Mouse (Mus musculus) left cerebral cortex, adult 18-20 months (tissue): Measurements from ENCODE around the gene Alkbh4. TPM values are rescaled to one million over a fixed set of nuclear protein-coding genes. Genes with fewer than 3 reads are reported as not detected.
"Not testable (repeated sequence)": the region's sequence is repeated elsewhere in the genome, so short reads cannot be mapped to it uniquely, and the experiment has no call there.

Source experiments
- DNase-seq, 2 experiments: peaks; one replicate each; pipeline ENCODE4 v3.0.0; 2021 to 2022; ENCODE audit warnings: low spot score in 2 of 2, mixed read lengths in 1 of 2
- long read RNA-seq, 2 experiments: library from polyadenylated mRNA; stranded (forward); transcript quantifications; one replicate each; pipeline ENCODE4 v2.0.0; 2021
- total RNA-seq, 2 experiments: library from RNA; stranded (reverse); gene quantifications; 2 replicates each; pipeline ENCODE4 v1.2.3; 2021

Gene Alkbh4
- 1 to 10 TPM; 9.0 to 9.5 TPM for total RNA-seq
- long read RNA-seq, experiment 1, transcript Alkbh4-201 (3 exons, 1,773 nt): major isoform, 7 of 8 reads
- long read RNA-seq, experiment 1, partial matches to known transcripts: 1 of 8 reads
- long read RNA-seq, experiment 1, other reads (novel, unspliced or antisense): 0 of 8 reads
- long read RNA-seq, experiment 2, transcript Alkbh4-201 (3 exons, 1,773 nt): major isoform, 8 of 11 reads
- long read RNA-seq, experiment 2, partial matches to known transcripts: 1 of 11 reads
- long read RNA-seq, experiment 2, other reads (novel, unspliced or antisense): 1 of 11 reads

- peak; percentile 96 to 97 for DNase-seq
Measured at GRCm38 (mm10) chr5:136135571-136136291, at the start of gene Alkbh4, which contains the start of gene Lrwd1. Gene Alkbh4 (plus strand): TSS chr5:136136146. Gene Lrwd1 (minus strand): TSS chr5:136136074.

- DNase-seq: no peak
Measured at GRCm38 (mm10) chr5:136086290-136086689, 49.7 kb upstream of the Alkbh4 start.

- DNase-seq: no peak
Measured at GRCm38 (mm10) chr5:136088821-136089575, 46.9 kb upstream of the Alkbh4 start.

- DNase-seq: no peak
Measured at GRCm38 (mm10) chr5:136091927-136092326, 44.0 kb upstream of the Alkbh4 start.

GRCm38 (mm10) chr5:136094249-136095010 lies 41.5 kb upstream of the Alkbh4 start:
- DNase-seq: peak; percentile 39 to 50

- DNase-seq: no peak
Measured at GRCm38 (mm10) chr5:136095089-136095488, 40.9 kb upstream of the Alkbh4 start.

GRCm38 (mm10) chr5:136098536-136098935 lies 37.4 kb upstream of the Alkbh4 start:
- no peak for DNase-seq

- DNase-seq: peak; percentile 71 to 80
Measured at GRCm38 (mm10) chr5:136102099-136102820, 33.7 kb upstream of the Alkbh4 start.

GRCm38 (mm10) chr5:136104511-136104910 lies 31.4 kb upstream of the Alkbh4 start:
- DNase-seq: no peak

GRCm38 (mm10) chr5:136108486-136108885 lies 27.5 kb upstream of the Alkbh4 start:
- no peak for DNase-seq

- no peak for DNase-seq
Measured at GRCm38 (mm10) chr5:136109042-136109441, 26.9 kb upstream of the Alkbh4 start.

GRCm38 (mm10) chr5:136113546-136113945 lies 22.4 kb upstream of the Alkbh4 start:
- not testable (repeated sequence) for DNase-seq

GRCm38 (mm10) chr5:136115891-136116783 lies 19.8 kb upstream of the Alkbh4 start, which contains the start of gene Polr2j:
Gene Polr2j (plus strand): TSS chr5:136116631.
- peak; percentile 99 for DNase-seq

- DNase-seq: no peak
Measured at GRCm38 (mm10) chr5:136116784-136117112, 19.2 kb upstream of the Alkbh4 start.

GRCm38 (mm10) chr5:136122165-136122564 lies 13.8 kb upstream of the Alkbh4 start:
- DNase-seq: no peak

- no peak for DNase-seq
Measured at GRCm38 (mm10) chr5:136136292-136136990, 495 bp downstream of the Alkbh4 start.

- DNase-seq: peak; percentile 31 to 34
Measured at GRCm38 (mm10) chr5:136137658-136138274, 1.8 kb downstream of the Alkbh4 start.

GRCm38 (mm10) chr5:136139393-136139792 lies 3.4 kb downstream of the Alkbh4 start:
- DNase-seq: no peak
